In genomic region chr8:83380141-83380540, GRCm38 (mm10) we compare ENCODE assay signal across 24 mouse cellular contexts. TPM values are rescaled to one million over a fixed set of nuclear protein-coding genes. Genes with fewer than 3 reads are reported as not detected.
"Had no signal": no experiment of that assay in that cellular context is flagged by ENCODE, and none has a peak within 500 bp of the region (broad histone marks: within the 10 kb centered on the region; RNA-seq: fewer than 3 reads in every experiment).

No protein-coding gene starts in this region.

- H3K4me2 ChIP-seq: kidney, embryonic 15.5 days; limb, embryonic 12.5 days; limb, embryonic 15.5 days; liver, embryonic 13.5 days; midbrain, embryonic 13.5 days; neural tube, embryonic 13.5 days had no signal

- H3K9ac ChIP-seq: kidney, embryonic 15.5 days; limb, embryonic 12.5 days; limb, embryonic 15.5 days; liver, embryonic 13.5 days; midbrain, embryonic 13.5 days; neural tube, embryonic 13.5 days had no signal

- DNase-seq: kidney, adult 11 months; kidney, adult 8-10 months; kidney, postnatal 10 days; kidney, postnatal 4 days; left cerebral cortex, postnatal 4 days; liver, embryonic 13.5 days; lung, adult 2 months; lung, postnatal 36 days; retina, postnatal 1 day; right cerebral cortex, postnatal 4 days; thymus, postnatal 25 days had no signal

- H3K27me3 ChIP-seq: kidney, embryonic 15.5 days; limb, embryonic 12.5 days; limb, embryonic 15.5 days; liver, embryonic 13.5 days; midbrain, embryonic 13.5 days; neural tube, embryonic 13.5 days had no signal

- ATAC-seq: midbrain, embryonic 13.5 days; midbrain, embryonic 16.5 days had no signal

- H3K27ac ChIP-seq: kidney, embryonic 15.5 days; limb, embryonic 12.5 days; limb, embryonic 15.5 days; liver, embryonic 13.5 days; midbrain, embryonic 10.5 days; midbrain, embryonic 13.5 days; neural tube, embryonic 13.5 days had no signal

- H3K9me3 ChIP-seq: kidney, embryonic 15.5 days; limb, embryonic 12.5 days; limb, embryonic 15.5 days; liver, embryonic 13.5 days; megakaryocyte, embryonic 14.5 days; midbrain, embryonic 10.5 days; midbrain, embryonic 13.5 days; neural tube, embryonic 13.5 days had no signal

- H3K36me3 ChIP-seq: kidney, embryonic 15.5 days; limb, embryonic 12.5 days; limb, embryonic 15.5 days; liver, embryonic 13.5 days; midbrain, embryonic 10.5 days; midbrain, embryonic 13.5 days; neural tube, embryonic 13.5 days had no signal

- H3K4me3 ChIP-seq: kidney, embryonic 15.5 days; limb, embryonic 12.5 days; limb, embryonic 15.5 days; liver, embryonic 13.5 days; megakaryocyte, embryonic 14.5 days; midbrain, embryonic 10.5 days; midbrain, embryonic 13.5 days; myocyte; neural tube, embryonic 13.5 days had no signal

- H3K4me1 ChIP-seq: kidney, embryonic 15.5 days; limb, embryonic 12.5 days; limb, embryonic 15.5 days; liver, embryonic 13.5 days; midbrain, embryonic 10.5 days; midbrain, embryonic 13.5 days; neural tube, embryonic 13.5 days had no signal

RNA-seq across cellular contexts. Expression of gene Clgn, which starts 9.5 kb away (rescaled TPM):
- polyA plus RNA-seq: lung, adult 2 months; myocyte had no signal

RNA-seq across cellular contexts. Expression of gene Mgat4d, which starts 31.9 kb away (rescaled TPM):
- polyA plus RNA-seq: kidney, embryonic 15.5 days; limb, embryonic 12.5 days; limb, embryonic 15.5 days; liver, embryonic 13.5 days; liver, embryonic 16.5 days; lung, adult 2 months; lung, embryonic 16.5 days; midbrain, embryonic 10.5 days; midbrain, embryonic 13.5 days; midbrain, embryonic 16.5 days; myocyte; neural tube, embryonic 13.5 days; stomach, embryonic 14.5 days; thymus, postnatal 0 days had no signal
